Mouse (Mus musculus) olfactory bulb, adult 2 months (tissue): Measurements from ENCODE around the gene Rims3.

Experiments used
- CTCF ChIP-seq: fragments of 200-500 bp; IDR thresholded peaks from 2 replicates; pipeline ENCODE4 v1.5.1; 2012; ENCODE audit warnings: low read depth, mild to moderate bottlenecking, low read length, moderate library complexity; ENCODE audit not compliant: insufficient read depth
- POLR2A ChIP-seq: fragments of 200-500 bp; IDR thresholded peaks from 2 replicates; pipeline ENCODE4 v1.6.1; 2012; ENCODE audit warnings: mild to moderate bottlenecking, low read depth, low read length, moderate library complexity; ENCODE audit not compliant: insufficient read depth

DNA sequence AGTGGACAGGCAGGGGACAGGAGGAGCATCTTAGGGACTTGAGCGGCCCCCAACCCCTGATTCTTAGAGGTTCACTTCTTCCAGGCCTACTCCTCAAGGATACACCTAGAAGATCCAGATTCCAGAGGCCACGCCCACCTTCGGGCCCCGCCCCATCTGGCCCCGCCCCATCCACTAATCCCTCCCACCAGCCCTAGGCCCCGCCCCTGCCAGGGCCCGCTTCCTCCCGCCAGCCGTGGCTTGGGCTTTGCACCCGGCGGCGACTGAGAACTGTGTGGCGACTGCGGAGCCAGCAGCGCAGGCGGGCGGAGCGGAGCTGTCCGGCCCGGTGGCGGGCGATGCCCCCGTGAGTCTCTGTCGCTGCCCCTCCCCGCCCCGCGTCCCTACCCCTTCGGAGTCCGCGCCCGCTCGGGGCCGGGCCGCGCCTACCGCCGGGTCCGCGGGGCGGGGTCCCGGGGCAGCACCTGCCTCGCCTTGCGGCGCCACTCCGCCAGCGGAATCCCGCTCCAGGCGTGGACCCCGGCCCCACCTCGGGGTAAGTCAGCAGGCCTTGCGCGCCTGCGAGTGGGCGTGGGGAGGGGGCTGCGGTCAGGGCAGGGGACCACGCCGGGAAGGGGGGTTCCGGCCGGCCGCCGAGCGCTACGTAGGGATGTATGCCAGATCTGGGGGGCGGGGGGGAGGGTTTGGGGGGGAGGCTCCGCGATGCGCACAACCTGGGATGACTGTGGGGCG lies at the start of gene Rims3:
- TF ChIP-seq POLR2A (0 out of 2 replicates have a peak, but pooled peaks have one; percentile 41), CTCF (no peak)
